Mouse (Mus musculus) liver, embryonic 16.5 days (tissue): ENCODE results near the gene Lrrc2. TPM values are rescaled to one million over a fixed set of nuclear protein-coding genes. Genes with fewer than 3 reads are reported as not detected.

Source experiments
- ATAC-seq: fragments of 200-750 bp; cut with Nextera tagmentation; 2 replicates; pipeline ENCODE4 v1.8.0; 2017; ENCODE audit warnings: low read depth, mild to moderate bottlenecking, moderate number of reproducible peaks, moderate library complexity
- H3K27ac ChIP-seq: fragments of 300-500 bp; sonication (generic); 2 replicates; pipeline ENCODE4 v1.5.1; 2014; ENCODE audit warnings: mild to moderate bottlenecking, low read length
- H3K27me3 ChIP-seq: fragments of 300-500 bp; sonication (generic); 2 replicates; pipeline ENCODE4 v1.6.1; 2014; ENCODE audit warnings: low read depth, low read length, mixed read lengths; ENCODE audit not compliant: control insufficient read depth, insufficient read depth
- H3K36me3 ChIP-seq: fragments of 300-500 bp; sonication (generic); 2 replicates; pipeline ENCODE4 v1.6.1; 2014; ENCODE audit warnings: mild to moderate bottlenecking; ENCODE audit not compliant: control insufficient read depth, insufficient read depth
- H3K4me1 ChIP-seq: fragments of 300-500 bp; sonication (generic); 2 replicates; pipeline ENCODE4 v1.6.1; 2014; ENCODE audit warnings: low read depth, low read length, mixed read lengths; ENCODE audit not compliant: control insufficient read depth
- H3K4me2 ChIP-seq: fragments of 300-500 bp; sonication (generic); 2 replicates; pipeline ENCODE4 v1.6.1; 2014; ENCODE audit warnings: low read depth, low read length, mixed read lengths
- H3K4me3 ChIP-seq: fragments of 300-500 bp; sonication (generic); 2 replicates; pipeline ENCODE4 v1.5.1; 2014; ENCODE audit warnings: low read depth, mild to moderate bottlenecking, low read length
- H3K9ac ChIP-seq: fragments of 300-500 bp; sonication (generic); 2 replicates; pipeline ENCODE4 v1.6.1; 2014; ENCODE audit warnings: low read depth, low read length
- H3K9me3 ChIP-seq: fragments of 300-500 bp; sonication (generic); replicated peaks from 2 replicates; pipeline ENCODE4 v1.6.1; 2016; ENCODE audit warnings: low read length; ENCODE audit not compliant: control insufficient read depth
- WGBS: fragments of 180-500 bp; shearing (Covaris S2); extraction: QIAGEN DNeasy Blood & Tissue Kit; methylation state at CpG from one replicate; pipeline ENCODE4 v1.1.7; 2014; ENCODE audit not compliant: insufficient replicate concordance; 5-methylcytosine and 5-hydroxymethylcytosine counted together
- polyA plus RNA-seq: library from polyadenylated mRNA; unstranded; fragments of >200 nt; fragmentation: Nextera tagmentation; extraction: Ambion mirVana; gene quantifications from 2 replicates; pipeline ENCODE4 v1.2.1, GENCODE M21; 2015

Gene Lrrc2
- polyA plus RNA-seq, 1 experiment from 2014 or later = 0.44 TPM

DNA sequence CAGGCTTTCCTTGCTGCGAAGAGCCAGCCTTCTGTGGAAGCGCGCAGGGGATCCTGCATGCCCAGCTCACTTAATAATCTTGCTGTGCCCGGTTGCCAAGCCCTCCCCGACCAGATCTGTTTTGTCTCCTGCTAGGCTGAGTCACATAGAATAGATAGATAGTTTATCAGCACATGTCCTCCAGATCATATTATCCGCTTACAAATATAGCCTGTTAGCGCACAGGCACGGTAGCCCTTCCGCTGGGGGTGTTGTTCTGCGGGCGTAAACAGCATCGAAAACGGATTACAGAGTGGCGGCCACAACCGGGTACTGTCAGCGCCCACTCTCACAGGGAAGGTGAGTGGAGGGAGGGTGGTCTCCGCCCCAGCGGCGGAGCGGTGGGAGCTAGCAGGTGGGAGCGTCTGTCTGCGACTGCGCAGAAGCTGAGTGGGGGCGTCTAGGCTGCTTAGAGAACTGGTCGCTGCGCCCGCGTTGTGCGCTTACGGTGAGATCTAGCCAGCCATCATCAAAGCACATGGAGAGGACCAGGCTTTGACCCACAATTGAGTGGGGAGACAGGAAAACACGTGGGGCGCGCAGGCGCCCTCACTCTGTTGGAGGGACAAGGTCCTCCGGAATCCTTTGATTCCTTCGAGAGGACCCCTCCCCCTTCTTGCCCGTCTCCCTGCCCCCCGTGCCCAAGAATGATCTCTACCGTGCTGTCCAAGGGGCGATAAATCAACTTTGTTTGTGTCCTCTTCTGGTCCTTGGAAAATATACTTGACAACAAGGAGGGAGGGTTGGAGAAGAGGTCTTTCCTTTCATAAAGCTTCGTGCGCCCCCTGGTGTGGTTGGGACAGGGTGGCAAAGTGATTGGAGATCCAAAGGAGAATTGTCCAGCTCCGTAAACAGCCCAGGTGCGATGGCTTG lies 2.5 kb downstream of the Lrrc2 start:
- H3K27me3 ChIP-seq = no peaks in the 10 kb centered on the region
- no peak overlapping the region for H3K27ac ChIP-seq
- no peaks in the 10 kb centered on the region for H3K9me3 ChIP-seq
- peak; percentile 39 for ATAC-seq
- H3K4me3 ChIP-seq = peak overlapping the region; percentile 53
- 2% methylated on average over 44 of the region's 44 CpGs for WGBS
- H3K4me1 ChIP-seq = no peaks in the 10 kb centered on the region
- H3K36me3 ChIP-seq = no peaks in the 10 kb centered on the region
- H3K9ac ChIP-seq = peak overlapping the region; percentile 29; the same call in 1 of the 2 replicates
- H3K4me2 ChIP-seq = peak overlapping the region; percentile 66

DNA sequence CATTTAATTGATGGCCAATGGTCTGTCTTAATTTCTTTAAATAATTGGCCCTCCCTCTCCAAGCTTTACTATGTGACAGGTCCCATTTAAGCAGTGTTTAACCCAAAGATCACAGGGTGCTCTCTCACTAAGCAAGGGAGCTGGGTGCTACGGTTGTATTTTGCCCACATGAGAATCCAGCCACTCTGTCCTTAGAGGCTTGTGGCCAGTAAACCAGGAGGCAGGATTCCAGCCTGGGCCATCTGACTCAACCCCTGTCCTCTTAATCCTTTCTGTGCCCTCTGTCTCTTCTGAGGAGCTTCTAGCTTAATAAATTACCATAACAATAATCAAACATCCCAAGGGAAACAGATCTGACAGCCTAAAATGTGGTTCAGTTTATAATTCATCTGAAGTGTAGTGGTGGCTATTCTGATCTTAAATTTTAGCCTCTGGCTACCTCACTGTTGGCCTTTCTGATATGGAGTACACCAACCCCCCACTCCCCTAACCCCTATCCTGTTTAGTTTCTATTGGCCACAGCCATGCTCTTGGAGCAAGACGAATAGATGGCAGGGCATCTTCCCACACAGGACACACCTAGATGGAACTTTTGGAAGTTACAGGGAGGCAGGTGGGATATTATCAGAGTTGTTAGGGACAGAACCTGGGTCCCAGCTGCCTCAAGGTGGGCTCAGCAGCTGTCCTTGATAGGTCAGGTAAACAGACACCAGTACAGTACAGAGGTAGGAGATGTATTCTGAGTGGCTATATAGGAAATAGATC lies 3.5 kb downstream of the Lrrc2 start:
- no peaks in the 10 kb centered on the region for H3K4me1 ChIP-seq
- no peak overlapping the region for H3K9ac ChIP-seq
- no peaks in the 10 kb centered on the region for H3K36me3 ChIP-seq
- no peak overlapping the region for H3K27ac ChIP-seq
- H3K27me3 ChIP-seq = no peaks in the 10 kb centered on the region
- H3K4me2 ChIP-seq = no peak overlapping the region
- WGBS = 43% methylated on average over 2 of the region's 2 CpGs
- ATAC-seq = no peak
- H3K9me3 ChIP-seq = no peaks in the 10 kb centered on the region
- no peak overlapping the region for H3K4me3 ChIP-seq

DNA sequence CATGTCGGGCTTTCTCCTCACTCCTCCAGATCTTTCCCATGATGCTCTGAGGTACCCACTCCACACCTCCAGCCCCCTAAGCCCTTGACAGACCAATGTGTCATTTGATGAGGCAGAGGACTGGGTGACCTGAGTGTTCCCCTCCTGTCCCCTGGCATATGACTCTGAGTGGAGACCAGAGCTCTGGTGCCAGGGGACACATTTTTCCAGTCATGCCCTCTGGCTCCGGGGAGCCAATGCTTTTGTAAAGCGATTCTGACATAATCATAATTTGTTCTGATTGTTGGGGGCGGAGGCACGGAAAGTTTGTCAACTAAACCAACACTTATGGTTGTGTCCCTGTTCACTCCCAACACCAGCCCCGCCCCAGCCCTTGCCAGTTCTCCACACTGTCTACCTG lies 4.6 kb downstream of the Lrrc2 start:
- Histone ChIP-seq H3K4me1 (no peaks in the 10 kb centered on the region), H3K9ac (no peak overlapping the region), H3K4me3 (no peak overlapping the region), H3K36me3 (no peaks in the 10 kb centered on the region), H3K27me3 (no peaks in the 10 kb centered on the region), H3K27ac (no peak overlapping the region), H3K9me3 (no peaks in the 10 kb centered on the region), H3K4me2 (no peak overlapping the region)
- no peak for ATAC-seq
- WGBS = 66% methylated on average over 6 of the region's 6 CpGs

DNA sequence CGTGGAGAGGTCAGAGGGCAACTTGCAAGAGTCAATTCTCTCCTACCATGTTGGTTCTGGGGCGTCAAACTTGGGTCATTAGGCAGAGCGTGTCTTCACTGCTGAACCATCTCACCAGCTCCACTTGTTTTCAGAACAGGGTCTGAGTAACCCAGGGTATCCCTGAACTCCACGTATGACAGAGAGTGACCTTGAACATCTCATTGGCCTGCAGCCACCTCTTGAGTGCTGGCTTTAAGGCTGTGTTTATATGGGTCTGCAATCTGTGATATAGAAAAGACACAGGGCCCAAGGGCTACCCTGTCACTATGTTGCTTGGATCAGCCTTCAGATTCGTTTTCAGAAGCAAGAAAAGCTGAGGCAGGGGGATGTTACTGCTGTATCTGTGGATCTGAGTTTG lies 8.3 kb downstream of the Lrrc2 start:
- H3K4me2 ChIP-seq = no peak overlapping the region
- no peaks in the 10 kb centered on the region for H3K36me3 ChIP-seq
- no peaks in the 10 kb centered on the region for H3K4me1 ChIP-seq
- 51% methylated on average over 5 of the region's 5 CpGs for WGBS
- H3K9ac ChIP-seq = no peak overlapping the region
- ATAC-seq = no peak
- H3K27ac ChIP-seq = no peak overlapping the region
- no peaks in the 10 kb centered on the region for H3K27me3 ChIP-seq
- no peaks in the 10 kb centered on the region for H3K9me3 ChIP-seq
- H3K4me3 ChIP-seq = no peak overlapping the region

DNA sequence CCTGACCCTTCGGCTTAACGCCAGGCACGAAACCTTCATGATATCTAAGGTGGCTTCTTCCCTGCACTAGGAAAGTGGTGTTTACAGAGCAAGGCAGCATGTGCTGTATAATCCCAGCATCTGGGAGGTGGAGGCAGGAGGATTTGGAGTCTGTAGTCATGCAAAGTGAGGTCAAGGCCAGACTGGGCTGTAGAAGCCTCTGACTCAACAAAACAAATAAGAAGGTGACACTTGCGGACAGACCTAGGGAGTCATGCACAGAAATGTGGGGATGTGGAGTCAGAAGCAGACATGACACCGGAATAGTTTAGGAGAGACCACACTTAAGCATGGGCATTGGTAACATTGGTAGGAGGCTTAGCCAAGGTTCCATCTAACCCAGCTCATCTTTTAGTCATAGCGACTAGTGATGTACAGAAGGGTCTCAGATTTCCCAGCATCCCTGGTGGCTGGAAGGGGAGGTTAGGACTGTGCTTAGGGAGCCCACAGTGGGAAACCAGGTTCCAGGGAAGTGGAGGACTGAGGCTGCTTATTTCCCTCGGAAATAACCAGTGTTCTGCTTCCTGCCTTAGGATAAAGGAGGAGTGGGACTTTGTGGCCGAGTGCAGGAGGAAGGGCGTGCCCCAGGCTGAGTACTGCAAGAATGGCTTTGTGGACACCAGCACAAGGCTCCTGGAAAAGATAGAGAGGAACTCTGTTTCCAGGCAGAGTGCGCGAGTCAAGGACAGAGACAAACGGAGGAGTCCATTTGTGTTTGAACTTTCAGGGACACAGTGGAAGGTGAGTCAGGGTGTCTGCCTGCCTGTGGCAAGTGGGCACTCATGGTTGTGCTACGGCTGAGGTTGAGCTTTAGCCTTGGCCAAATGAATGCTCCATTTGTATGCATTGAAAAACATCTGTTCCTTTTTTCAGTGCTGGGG lies 9.1 kb downstream of the Lrrc2 start:
- Histone ChIP-seq H3K4me1 (no peaks in the 10 kb centered on the region), H3K4me2 (no peak overlapping the region), H3K4me3 (no peak overlapping the region), H3K36me3 (no peaks in the 10 kb centered on the region), H3K27me3 (no peaks in the 10 kb centered on the region), H3K9me3 (no peaks in the 10 kb centered on the region), H3K27ac (no peak overlapping the region), H3K9ac (no peak overlapping the region)
- 57% methylated on average over 13 of the region's 13 CpGs for WGBS
- ATAC-seq = no peak

DNA sequence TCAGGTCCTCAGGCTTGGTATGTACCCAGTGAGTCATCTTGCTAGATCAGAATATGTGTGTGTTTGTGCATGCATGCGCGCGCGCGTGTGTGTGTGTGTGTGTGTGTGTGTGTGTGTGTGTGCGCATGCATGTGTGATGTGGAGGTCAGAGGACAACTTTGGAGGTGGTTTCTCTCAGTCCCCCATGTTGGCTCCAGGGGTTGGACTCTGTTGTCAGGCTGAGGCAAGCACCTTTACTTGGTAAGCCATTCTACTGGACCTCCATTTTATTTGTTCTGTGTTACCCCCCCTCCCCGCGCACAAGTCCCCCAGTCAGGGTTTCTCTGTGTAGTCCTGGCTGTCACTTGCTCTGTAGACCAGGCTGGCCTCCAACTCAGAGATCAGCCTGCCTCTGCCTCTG lies 10.0 kb downstream of the Lrrc2 start:
- no peaks in the 10 kb centered on the region for H3K4me1 ChIP-seq
- ATAC-seq = no peak
- WGBS = 92% methylated on average over 8 of the region's 8 CpGs
- no peak overlapping the region for H3K4me3 ChIP-seq
- H3K9me3 ChIP-seq = no peaks in the 10 kb centered on the region
- H3K36me3 ChIP-seq = no peaks in the 10 kb centered on the region
- no peak overlapping the region for H3K4me2 ChIP-seq
- no peaks in the 10 kb centered on the region for H3K27me3 ChIP-seq
- no peak overlapping the region for H3K27ac ChIP-seq
- no peak overlapping the region for H3K9ac ChIP-seq

- H3K4me2 ChIP-seq = no peak overlapping the region
- H3K27me3 ChIP-seq = no peaks in the 10 kb centered on the region
- no peak for ATAC-seq
- no peaks in the 10 kb centered on the region for H3K9me3 ChIP-seq
- H3K27ac ChIP-seq = no peak overlapping the region
- no peaks in the 10 kb centered on the region for H3K36me3 ChIP-seq
- H3K9ac ChIP-seq = no peak overlapping the region
- H3K4me3 ChIP-seq = no peak overlapping the region
- 62% methylated on average over 8 of the region's 8 CpGs for WGBS
- no peaks in the 10 kb centered on the region for H3K4me1 ChIP-seq
These were observed 12.3 kb downstream of the Lrrc2 start for GRCm38 (mm10) chr9:110963566-110964115.

DNA sequence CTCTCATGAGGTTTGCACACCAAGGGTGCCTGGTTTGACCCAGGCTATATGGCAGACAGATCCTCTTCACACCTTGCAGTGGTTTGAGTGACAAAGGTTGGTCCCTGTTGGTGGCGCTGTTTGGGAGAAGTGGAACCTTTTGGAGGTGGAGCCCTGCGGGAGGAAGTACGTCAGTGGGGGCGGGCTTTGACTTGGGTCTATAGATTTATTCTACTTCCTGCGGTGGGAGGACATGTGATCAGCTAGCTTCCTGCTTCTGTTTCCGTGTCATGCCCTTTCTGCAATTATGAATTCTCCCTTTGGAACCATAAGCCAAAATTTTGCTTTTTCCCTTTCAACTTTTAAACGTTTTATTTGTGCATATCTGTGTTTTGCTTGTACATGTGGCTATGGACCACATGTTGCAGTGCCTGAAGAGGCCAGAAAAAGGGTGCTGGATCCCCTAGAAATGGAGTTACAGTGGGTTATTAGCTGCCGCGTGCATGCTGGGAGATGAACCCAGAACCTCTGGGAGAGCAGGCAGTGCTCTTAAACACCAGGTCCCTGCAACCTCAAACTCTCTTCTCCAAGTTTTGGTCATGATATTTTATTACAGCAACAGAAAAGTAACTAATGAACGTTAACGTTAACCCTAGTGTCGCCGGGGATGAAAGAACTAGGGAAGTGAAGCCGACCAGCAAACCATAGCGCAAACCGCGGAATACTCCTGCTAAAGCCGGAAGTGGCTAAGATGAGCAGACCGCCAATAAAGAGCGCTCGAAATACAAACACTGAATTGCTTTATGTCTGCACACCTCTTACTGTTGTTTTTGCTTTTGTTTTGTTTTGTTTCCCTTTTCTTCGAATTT lies 13.9 kb downstream of the Lrrc2 start:
- Histone ChIP-seq H3K4me1 (no peaks in the 10 kb centered on the region), H3K4me2 (no peak overlapping the region), H3K9me3 (no peaks in the 10 kb centered on the region), H3K27ac (no peak overlapping the region), H3K36me3 (no peaks in the 10 kb centered on the region), H3K27me3 (no peaks in the 10 kb centered on the region), H3K9ac (no peak overlapping the region), H3K4me3 (no peak overlapping the region)
- no peak for ATAC-seq
- WGBS = 79% methylated on average over 22 of the region's 22 CpGs
